Mouse (Mus musculus) left cerebral cortex, adult 2 months (tissue): ENCODE data around the gene Zbtb41. TPM values are rescaled to one million over a fixed set of nuclear protein-coding genes. Genes with fewer than 3 reads are reported as not detected.
"Not testable (repeated sequence)": the region's sequence is repeated elsewhere in the genome, so short reads cannot be mapped to it uniquely, and the experiment has no call there.

Source experiments
- DNase-seq, 2 experiments: peaks; one replicate each; pipeline ENCODE4 v3.0.0; 2021 to 2022; ENCODE audit warnings: low spot score in 2 of 2, mixed read lengths in 1 of 2; ENCODE audit errors: extremely low spot score in 1 of 2
- H3K27ac ChIP-seq: fragments of 200-600 bp; 2 replicates; pipeline ENCODE4 v1.8.1; 2022
- H3K4me3 ChIP-seq: fragments of 200-600 bp; 2 replicates; pipeline ENCODE4 v1.8.1; 2022
- CTCF ChIP-seq: fragments of 200-600 bp; IDR thresholded peaks from 2 replicates; pipeline ENCODE4 v1.8.1; 2022; ENCODE audit warnings: antibody characterized with exemption, mild to moderate bottlenecking, moderate library complexity
- intact Hi-C: fragments of 180-260 bp; cut with DNase I; formaldehyde crosslinking; loops from one replicate; pipeline ENCODE4 v1.15.1; 2025
- long read RNA-seq, 2 experiments: library from polyadenylated mRNA; stranded (forward); transcript quantifications; one replicate each; pipeline ENCODE4 v2.0.0; 2021; ENCODE audit warnings: borderline mapping rate in 2 of 2
- total RNA-seq, 2 experiments: library from RNA; stranded (reverse); gene quantifications; 2 replicates each; pipeline ENCODE4 v1.2.3; 2021

Zbtb41 gene
- total RNA-seq = 10 to 100 TPM; 26.8 to 27.4 TPM
- long read RNA-seq, experiment 1, full-length matches to known transcripts = 3 of 20 reads
- long read RNA-seq, experiment 1, partial matches to known transcripts = 0 of 20 reads
- long read RNA-seq, experiment 1, other reads (novel, unspliced or antisense) = 17 of 20 reads
- long read RNA-seq, experiment 2, full-length matches to known transcripts = 3 of 20 reads
- long read RNA-seq, experiment 2, partial matches to known transcripts = 1 of 20 reads
- long read RNA-seq, experiment 2, other reads (novel, unspliced or antisense) = 16 of 20 reads

DNA sequence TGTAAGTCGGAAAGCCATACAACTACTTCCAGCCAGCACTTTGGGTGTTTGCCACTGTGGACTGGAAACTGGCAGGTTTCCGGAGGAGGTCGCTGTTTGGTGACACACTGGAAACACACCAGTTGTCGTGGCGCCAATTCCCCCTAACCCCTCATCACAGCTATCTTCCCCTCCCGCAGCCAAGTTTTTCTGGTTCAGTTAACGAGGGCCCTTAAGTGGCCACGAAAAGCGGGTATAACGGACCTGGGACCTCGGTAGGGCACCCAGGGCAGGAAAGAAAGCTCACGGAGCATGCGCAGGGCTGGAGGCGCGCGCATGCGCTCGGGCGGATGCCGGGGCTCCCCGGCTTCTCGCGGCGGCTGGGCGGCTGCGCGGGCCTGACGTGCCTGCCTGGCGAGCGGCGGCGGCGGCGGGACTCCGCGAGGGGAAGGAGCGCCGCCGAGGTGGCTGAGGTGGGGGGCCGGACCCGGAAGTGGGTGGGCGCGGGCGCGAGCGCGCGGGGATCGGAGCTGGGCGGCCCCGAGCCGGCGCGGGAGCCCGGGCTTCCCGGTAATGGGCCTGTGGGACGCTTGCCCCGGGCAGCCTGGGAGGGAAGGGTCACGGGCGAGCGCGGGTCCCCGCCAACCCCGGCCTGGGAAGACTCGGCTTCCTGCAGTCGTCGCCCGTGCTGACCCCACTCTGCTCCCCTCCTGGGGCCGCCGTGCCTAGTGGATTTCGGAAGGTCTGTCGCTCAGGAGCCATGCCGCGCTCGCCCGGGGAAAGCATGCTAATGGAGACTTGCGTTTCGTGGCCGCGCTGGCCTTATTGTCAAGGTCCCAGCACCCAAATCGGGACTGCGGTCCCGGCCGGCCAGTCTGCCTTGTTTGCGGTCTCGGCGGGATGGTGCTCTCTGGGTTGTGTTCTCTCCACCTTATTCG, at the start of gene Zbtb41:
Gene Zbtb41, plus strand, starts transcription at position 414 of the 917 bp plus-strand sequence.
- Histone ChIP-seq H3K27ac (peak within 1 kb of the TSS; percentile 95), H3K4me3 (peak within 1 kb of the TSS; percentile 86)
- peak; percentile 89 to 90 for DNase-seq
- intact Hi-C loops = no loop called here
- TF ChIP-seq CTCF = peak; percentile 57

DNA sequence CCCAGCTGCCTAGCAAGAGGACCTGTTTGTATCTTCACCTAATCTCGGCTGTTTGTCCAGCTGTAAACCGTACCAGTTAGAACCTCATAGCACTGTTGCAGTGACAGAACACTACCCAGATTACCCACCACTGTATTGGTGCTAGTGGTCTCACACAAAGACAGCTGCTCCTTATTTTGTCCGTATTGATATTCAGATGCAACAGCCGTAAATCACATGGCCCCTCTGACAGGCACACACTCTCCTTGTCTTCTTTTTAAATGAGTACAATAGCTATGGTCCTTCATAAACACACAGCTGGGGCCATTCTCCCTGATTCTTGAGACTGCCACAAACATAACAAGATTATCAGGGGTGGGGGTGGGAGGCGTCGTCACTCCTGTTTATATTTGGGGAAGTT, 46.2 kb upstream of the Zbtb41 start:
- TF ChIP-seq CTCF = no peak
- no peak overlapping the region for H3K4me3 ChIP-seq

DNA sequence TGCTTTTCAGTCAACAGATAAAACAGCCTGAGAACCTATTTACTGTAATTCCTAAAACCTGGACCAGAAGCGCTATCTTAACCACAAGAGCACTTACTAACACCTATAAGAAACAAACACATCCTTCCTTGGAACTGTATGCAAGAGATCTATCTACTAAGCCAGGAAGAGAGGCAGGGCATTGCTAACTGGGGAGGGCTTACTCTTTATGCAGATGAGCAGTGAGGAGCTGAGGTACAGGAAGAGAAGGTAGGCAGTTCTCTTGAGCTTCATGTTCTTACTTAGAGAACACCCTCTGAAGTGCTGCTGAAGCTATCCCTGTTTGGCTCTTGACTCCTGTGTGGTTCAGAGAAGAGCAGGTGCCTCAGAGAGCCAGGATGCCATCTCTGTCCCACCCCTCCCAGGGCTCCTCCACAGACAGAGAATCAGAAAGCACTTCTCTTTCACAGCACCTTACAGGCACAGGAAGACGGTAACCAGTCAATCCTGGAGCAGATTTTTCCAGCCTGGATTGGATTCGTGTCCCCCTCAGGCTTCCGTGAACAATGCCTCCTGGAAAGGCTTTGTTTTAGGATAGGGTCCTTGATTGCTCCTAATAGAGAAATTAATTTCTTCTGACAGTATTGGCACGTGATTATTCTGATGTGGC, 45.3 kb upstream of the Zbtb41 start, which contains the start of gene Crb1:
Gene Crb1, minus strand, starts transcription at position 463 of the 649 bp plus-strand sequence.
- TF ChIP-seq CTCF = no peak
- Histone ChIP-seq H3K27ac (no peak within 1 kb of the TSS), H3K4me3 (no peak within 1 kb of the TSS)
- DNase-seq = no peak
- intact Hi-C loops = no loop called here

More for the DNA sequence above, 46.2 kb upstream of the Zbtb41 start:
- intact Hi-C loops = no loop called here
- no peak overlapping the region for H3K27ac ChIP-seq
- DNase-seq = no peak

DNA sequence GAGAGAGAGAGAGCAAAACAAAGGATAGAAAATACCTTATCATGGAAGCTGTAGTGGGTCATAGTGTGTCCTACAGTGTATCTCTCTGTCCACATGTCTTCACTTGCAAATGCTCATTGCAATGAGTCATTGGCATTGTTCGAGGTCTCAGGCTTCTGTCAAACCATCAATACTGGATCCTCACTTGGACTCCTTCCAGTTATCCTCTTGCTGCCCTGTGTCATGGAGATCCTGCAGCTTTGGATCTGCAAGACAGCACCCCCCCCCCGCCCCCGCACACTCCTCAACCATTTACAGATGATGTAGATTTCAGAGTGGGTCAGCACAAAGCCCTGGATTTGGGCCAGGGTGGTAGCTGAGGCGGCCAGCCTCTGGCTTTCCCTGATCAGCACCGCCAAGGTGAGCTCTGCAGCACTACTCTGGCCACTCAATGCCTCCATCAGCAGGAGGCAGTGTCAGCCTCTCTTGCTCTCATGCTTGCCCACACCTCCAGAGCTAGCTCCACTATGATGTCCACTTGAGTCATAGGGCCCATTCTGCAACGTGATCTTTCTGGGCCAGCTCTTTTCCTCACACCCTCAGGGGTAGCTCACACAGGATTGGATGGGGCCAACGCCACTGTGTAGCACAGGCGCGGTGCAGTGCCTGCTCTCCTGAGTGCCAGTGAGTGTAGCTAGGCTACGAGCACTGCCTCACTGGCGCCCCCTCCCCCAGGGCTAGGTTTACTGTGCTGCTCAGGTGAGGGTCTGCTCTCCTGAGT, 43.0 kb upstream of the Zbtb41 start:
- no peak overlapping the region for H3K4me3 ChIP-seq
- no peak for TF ChIP-seq CTCF
- intact Hi-C loops = no loop called here
- H3K27ac ChIP-seq = no peak overlapping the region
- no peak for DNase-seq

DNA sequence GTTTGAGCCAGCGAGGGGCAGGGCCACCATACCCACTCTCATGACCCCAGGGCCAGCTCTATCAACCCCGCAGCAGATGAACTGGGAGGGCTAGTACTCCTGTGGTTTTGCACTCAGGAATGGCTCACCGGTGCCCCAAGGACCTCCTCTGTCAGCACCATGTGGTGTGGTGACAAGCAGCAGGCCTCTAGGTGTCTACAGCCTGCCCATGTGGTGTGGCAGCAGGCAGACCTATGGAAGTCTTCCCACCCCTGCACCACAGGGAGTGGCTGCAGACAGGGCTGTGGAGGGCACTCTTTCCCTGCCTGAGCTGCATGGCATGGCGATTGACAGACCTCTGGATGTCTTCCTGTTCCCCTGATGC, 42.5 kb upstream of the Zbtb41 start:
- no peak for DNase-seq
- TF ChIP-seq CTCF = no peak
- Histone ChIP-seq H3K27ac (no peak overlapping the region), H3K4me3 (no peak overlapping the region)
- intact Hi-C loops = no loop called here

DNA sequence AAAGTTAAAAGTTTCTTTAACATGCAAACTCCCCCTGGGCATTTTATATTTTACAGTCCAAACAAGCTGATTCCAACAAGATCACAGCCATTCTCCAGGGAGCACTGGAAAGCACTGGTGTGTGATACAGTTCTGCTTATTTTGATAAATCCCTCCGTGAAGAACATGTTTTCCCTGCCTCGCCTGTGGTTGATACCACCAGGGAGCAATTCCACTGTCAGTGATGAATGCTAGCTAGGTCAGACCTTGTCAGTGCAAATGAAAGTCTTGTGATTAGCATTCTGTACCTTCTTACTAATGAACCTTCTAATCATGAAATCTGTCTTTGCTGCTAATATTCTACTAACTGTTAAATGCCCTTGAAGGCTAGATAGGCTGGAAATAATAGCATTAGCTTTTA, 30.3 kb upstream of the Zbtb41 start:
- TF ChIP-seq CTCF = no peak
- Histone ChIP-seq H3K4me3 (no peak overlapping the region), H3K27ac (no peak overlapping the region)
- intact Hi-C loops = no loop called here
- DNase-seq = no peak

DNA sequence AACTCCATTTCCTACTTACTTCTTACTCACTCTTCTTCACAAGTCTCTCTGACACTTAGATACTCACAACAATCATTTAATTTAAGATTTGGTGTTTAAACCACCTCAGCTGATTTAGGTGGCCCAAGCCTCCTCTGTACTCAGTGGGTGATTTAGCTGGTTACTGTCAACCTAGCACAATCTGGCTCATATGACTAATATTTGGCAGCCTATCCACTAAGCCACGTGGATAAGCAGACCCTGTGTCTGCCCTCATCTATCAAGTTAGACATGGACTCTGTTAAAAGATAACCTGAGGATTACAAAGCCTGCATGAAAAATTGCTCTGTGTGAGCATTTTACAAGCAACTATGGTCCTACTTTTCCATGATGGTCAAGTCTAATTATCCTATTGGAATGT, 25.5 kb upstream of the Zbtb41 start:
- intact Hi-C loops = no loop called here
- no peak overlapping the region for H3K4me3 ChIP-seq
- no peak for DNase-seq
- TF ChIP-seq CTCF = no peak
- no peak overlapping the region for H3K27ac ChIP-seq

DNA sequence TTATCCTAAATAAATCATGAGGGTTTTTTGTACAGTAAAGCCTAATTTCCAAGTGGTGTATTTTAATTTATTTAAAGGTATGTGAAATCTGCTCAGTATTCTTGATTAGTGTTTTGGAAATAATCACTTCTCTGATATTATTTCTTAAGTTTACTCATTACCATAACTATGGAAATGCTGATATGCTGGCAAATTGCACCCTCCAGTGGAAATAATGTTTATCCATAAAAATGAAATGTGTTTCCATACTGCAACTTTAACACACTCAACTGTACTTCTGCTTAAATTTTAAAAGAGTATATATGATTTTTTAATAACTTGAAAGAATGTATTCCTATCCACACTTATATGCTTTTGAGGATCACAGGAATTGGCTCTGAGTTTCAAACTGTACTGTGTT, 16.3 kb upstream of the Zbtb41 start:
- no peak for DNase-seq
- intact Hi-C loops = no loop called here
- Histone ChIP-seq H3K27ac (no peak overlapping the region), H3K4me3 (no peak overlapping the region)
- TF ChIP-seq CTCF = peak; percentile 9; the same call in 1 of the 2 replicates

DNA sequence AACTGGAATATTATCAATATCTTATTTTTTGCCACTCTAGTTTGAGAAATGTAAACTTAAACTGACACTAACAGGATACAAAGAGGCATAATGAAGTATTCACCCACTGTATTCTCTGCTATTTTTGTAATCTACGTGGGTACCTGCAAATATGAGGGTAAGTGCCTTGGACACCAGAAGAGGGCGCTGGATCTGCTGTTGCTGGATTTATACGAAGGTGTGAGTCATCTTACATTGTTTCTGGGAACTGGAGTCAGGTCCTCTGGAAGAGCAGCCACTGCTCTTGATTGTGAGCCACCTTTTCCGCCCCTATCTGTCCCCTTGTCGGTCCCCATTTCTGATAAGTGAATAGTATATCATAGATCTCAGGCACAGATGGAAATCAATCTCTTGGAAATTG, 14.4 kb upstream of the Zbtb41 start:
- no peak; the same call in 1 of the 2 replicates for TF ChIP-seq CTCF
- no peak for DNase-seq
- Histone ChIP-seq H3K4me3 (no peak overlapping the region), H3K27ac (no peak overlapping the region)
- intact Hi-C loops = no loop called here

DNA sequence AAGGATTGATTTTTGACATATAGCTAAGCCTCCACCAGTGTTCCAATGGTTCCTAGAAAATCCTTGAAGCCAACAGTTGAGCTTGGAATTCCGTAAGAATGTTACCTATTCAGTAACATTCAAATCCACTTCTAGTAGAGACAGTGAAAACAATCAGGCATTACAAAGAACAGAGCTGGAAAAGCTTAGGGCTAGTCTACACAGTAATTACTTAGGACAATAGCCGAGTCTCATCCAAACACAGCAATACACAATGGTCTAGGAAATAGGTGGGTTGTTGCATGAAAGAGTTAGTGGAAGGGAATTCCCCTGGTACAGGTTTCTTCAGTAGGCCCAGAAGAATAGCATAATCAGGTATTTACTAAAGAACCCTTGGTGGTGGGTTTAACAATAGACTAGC, 9.7 kb upstream of the Zbtb41 start:
- DNase-seq, H3K4me3 ChIP-seq, H3K27ac ChIP-seq, intact Hi-C loops: not testable (repeated sequence)

DNA sequence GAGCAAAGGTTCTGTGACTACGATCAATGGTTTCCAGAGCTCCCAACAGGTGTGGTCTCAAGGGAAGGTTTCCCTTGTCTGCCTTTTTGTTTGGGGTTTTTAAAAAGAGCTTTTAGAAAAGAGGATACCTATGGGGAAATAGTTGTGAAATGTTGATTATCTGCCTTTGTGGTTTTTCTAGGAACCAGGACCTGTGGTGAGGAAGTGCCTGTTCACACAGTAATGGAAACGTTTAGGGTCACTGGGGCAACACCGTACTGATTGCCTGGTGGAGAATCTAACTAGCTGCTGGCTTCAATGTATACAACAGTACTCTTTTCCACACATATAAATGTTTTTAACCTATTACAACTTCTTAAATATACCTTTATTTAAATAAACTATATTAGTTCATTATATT, 8.6 kb upstream of the Zbtb41 start:
- TF ChIP-seq CTCF = no peak
- Histone ChIP-seq H3K27ac (no peak overlapping the region), H3K4me3 (no peak overlapping the region)
- no peak for DNase-seq
- intact Hi-C loops = no loop called here

DNA sequence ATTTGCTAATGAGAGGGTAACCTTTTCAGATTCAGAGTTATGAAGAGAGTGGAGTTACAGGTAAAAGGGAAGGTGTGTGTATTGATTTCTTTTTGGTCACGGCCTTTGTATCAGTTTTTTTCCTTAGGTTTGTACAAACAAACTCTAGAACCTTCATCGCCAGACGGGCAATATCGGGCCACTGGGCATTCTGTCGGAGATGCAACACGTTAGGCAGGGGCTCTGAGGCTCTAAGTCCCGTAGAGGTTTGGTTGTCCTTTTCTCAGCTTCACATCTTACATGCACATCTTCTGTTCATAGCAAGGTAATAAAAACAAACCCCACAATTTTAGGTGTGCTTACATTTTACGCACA, 590 bp upstream of the Zbtb41 start:
- no peak for DNase-seq
- H3K27ac ChIP-seq = peak overlapping the region; percentile 95
- TF ChIP-seq CTCF = no peak
- peak overlapping the region; percentile 86 for H3K4me3 ChIP-seq
- intact Hi-C loops = no loop called here
